24 mouse cellular contexts compared by ENCODE assay signal in the genomic region with DNA sequence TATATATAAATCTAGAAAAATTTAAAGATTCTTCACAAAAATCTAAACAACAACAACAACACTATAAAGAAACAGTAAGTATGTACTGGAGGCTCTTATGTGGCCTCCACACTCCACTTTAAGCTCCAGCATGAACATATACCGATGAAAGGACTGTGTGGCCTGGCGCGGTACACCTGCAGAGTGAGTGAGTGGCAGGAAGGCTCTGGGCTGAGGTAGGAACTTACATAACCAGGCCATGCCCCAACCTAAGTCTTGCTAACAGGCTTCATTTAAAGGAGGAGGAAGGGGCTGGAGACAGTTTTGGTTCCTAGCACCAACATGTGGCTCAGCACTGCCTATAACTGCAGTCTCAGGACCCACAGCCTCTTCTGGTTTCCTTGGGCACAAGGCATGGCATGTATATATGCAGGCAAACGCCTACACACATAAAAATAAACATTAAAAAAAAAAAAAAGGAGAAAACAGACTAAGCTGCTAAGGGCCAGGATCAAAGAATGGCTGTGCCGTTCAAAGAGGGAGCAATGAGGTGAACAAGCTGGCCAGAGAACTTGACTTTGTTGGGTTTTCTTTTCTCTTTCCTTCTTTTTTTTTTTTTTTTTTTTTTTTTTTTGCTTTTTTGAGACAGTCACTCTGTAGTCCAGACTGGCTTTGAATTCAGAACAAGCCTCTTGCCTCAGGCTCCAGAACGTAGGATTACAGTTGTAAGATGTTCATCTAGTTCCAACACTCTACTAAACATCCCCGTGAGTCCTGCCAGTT. TPM values are rescaled to one million over a fixed set of nuclear protein-coding genes. Genes with fewer than 3 reads are reported as not detected.
DNase-seq lines count a peak whose midpoint lies in the region; ATAC-seq and TF ChIP-seq lines count a peak whose summit lies in the region.
"Had no signal": no experiment of that assay in that cellular context is flagged by ENCODE, and none has a peak within 500 bp of the region (broad histone marks: within the 10 kb centered on the region; RNA-seq: fewer than 3 reads in every experiment).

No protein-coding gene starts in this region.

- DNase-seq in left cerebral cortex, adult 2 months (ENCODE audit: extremely low spot score in 1 of 2, low spot score in 2 of 2) = no peak
- DNase-seq in left cerebral cortex, postnatal 14 days (ENCODE audit: low spot score in 2 of 2) = no peak
- peak; percentile 72 for DNase-seq in thymus, postnatal 0 days (ENCODE audit: low spot score)
- DNase-seq in liver, embryonic 11.5 days (ENCODE audit: low spot score) = no peak
- no peak for DNase-seq in urinary bladder, postnatal 36 days (ENCODE audit: low spot score in 2 of 2)
- DNase-seq: adrenal gland, postnatal 14 days; cerebellum, adult 11 months; kidney, postnatal 36 days; layer of hippocampus, adult 9-11 months; liver, embryonic 13.5 days; lung, embryonic 14.5 days; lung, postnatal 36 days; right cerebral cortex, postnatal 25 days had no signal

- ATAC-seq in megakaryocyte, adult 5-6 weeks (ENCODE audit: poor library complexity, severe bottlenecking) = peak; percentile 46; the same call in 1 of the 2 replicates
- no peak for ATAC-seq in liver, embryonic 11.5 days (replicated peaks; ENCODE audit: low FRiP score)
- no peak for ATAC-seq in hindbrain, embryonic 13.5 days (ENCODE audit: low FRiP score)
- ATAC-seq: activated CD4-positive, CD25-positive, alpha-beta regulatory T cell, adult 4 months; forebrain, embryonic 13.5 days; intestine, embryonic 15.5 days had no signal

- H3K4me1 ChIP-seq in liver, embryonic 11.5 days (replicated peaks; ENCODE audit: control insufficient read depth, insufficient read depth, low read length) = peaks cover 32% of the 10 kb centered on the region
- H3K4me1 ChIP-seq in hindbrain, embryonic 13.5 days (replicated peaks) = peaks cover 41% of the 10 kb centered on the region

- H3K4me3 ChIP-seq in left cerebral cortex, adult 2 months = no peak overlapping the region
- H3K4me3 ChIP-seq in liver, embryonic 11.5 days (ENCODE audit: low read depth, low read length) = no peak overlapping the region
- no peak overlapping the region for H3K4me3 ChIP-seq in hindbrain, embryonic 13.5 days
- H3K4me3 ChIP-seq: embryonic facial prominence, embryonic 10.5 days; forebrain, embryonic 13.5 days; hindbrain, embryonic 15.5 days; intestine, embryonic 15.5 days; limb, embryonic 12.5 days; liver, embryonic 13.5 days; midbrain, embryonic 10.5 days; neural tube, embryonic 13.5 days had no signal

- intact Hi-C loops in left cerebral cortex, adult 2 months (cut with DNase I) = no loop called here
- intact Hi-C loops in left cerebral cortex, postnatal 14 days (cut with DNase I) = no loop called here

- H3K9ac ChIP-seq in liver, embryonic 11.5 days (ENCODE audit: low read depth, low read length) = no peak overlapping the region
- H3K9ac ChIP-seq in hindbrain, embryonic 13.5 days = no peak overlapping the region
- H3K9ac ChIP-seq: forebrain, embryonic 13.5 days; hindbrain, embryonic 15.5 days; intestine, embryonic 15.5 days; limb, embryonic 12.5 days; liver, embryonic 13.5 days; lung, embryonic 14.5 days; neural tube, embryonic 13.5 days had no signal

- H3K27ac ChIP-seq in left cerebral cortex, adult 2 months = peak overlapping the region; percentile 63; the same call in 1 of the 2 replicates
- no peak overlapping the region for H3K27ac ChIP-seq in liver, embryonic 11.5 days (ENCODE audit: low read depth, low read length)
- H3K27ac ChIP-seq in hindbrain, embryonic 13.5 days = no peak overlapping the region
- H3K27ac ChIP-seq: embryonic facial prominence, embryonic 10.5 days; forebrain, embryonic 13.5 days; hindbrain, embryonic 15.5 days; intestine, embryonic 15.5 days; limb, embryonic 12.5 days; liver, embryonic 13.5 days; midbrain, embryonic 10.5 days; neural tube, embryonic 13.5 days had no signal

- no peaks in the 10 kb centered on the region; the same call in 1 of the 2 replicates for H3K36me3 ChIP-seq in liver, embryonic 11.5 days (ENCODE audit: control insufficient read depth, insufficient read depth, low read length)
- H3K36me3 ChIP-seq in hindbrain, embryonic 13.5 days = peaks cover 4% of the 10 kb centered on the region; the same call in 1 of the 2 replicates
- H3K36me3 ChIP-seq: hindbrain, embryonic 15.5 days; intestine, embryonic 15.5 days; neural tube, embryonic 13.5 days had no signal

- TF ChIP-seq CTCF in left cerebral cortex, adult 2 months (IDR thresholded peaks at IDR 0.05) = no peak

- no peak overlapping the region for H3K4me2 ChIP-seq in liver, embryonic 11.5 days
- H3K4me2 ChIP-seq in hindbrain, embryonic 13.5 days = no peak overlapping the region
- H3K4me2 ChIP-seq: forebrain, embryonic 13.5 days; heart, embryonic 11.5 days; hindbrain, embryonic 15.5 days; intestine, embryonic 15.5 days; limb, embryonic 12.5 days; liver, embryonic 13.5 days; lung, embryonic 14.5 days; neural tube, embryonic 13.5 days had no signal

- no peaks in the 10 kb centered on the region for H3K27me3 ChIP-seq in liver, embryonic 11.5 days (replicated peaks; ENCODE audit: control insufficient read depth, insufficient read depth, low read length)
- H3K27me3 ChIP-seq in hindbrain, embryonic 13.5 days = no peaks in the 10 kb centered on the region
- H3K27me3 ChIP-seq: forebrain, embryonic 13.5 days; hindbrain, embryonic 15.5 days; intestine, embryonic 15.5 days; limb, embryonic 12.5 days; liver, embryonic 13.5 days; neural tube, embryonic 13.5 days had no signal

- WGBS in liver, embryonic 11.5 days = 82% methylated on average over 7 of the region's 7 CpGs
- 87% methylated on average over 7 of the region's 7 CpGs for whole genome bisulfite sequencing in hindbrain, embryonic 13.5 days

- H3K9me3 ChIP-seq in liver, embryonic 11.5 days (ENCODE audit: control insufficient read depth, low read length) = no peaks in the 10 kb centered on the region
- H3K9me3 ChIP-seq in hindbrain, embryonic 13.5 days = no peaks in the 10 kb centered on the region
- H3K9me3 ChIP-seq: embryonic facial prominence, embryonic 10.5 days; forebrain, embryonic 13.5 days; hindbrain, embryonic 15.5 days; intestine, embryonic 15.5 days; limb, embryonic 12.5 days; liver, embryonic 13.5 days; midbrain, embryonic 10.5 days; neural tube, embryonic 13.5 days had no signal

RNA-seq across cellular contexts. Expression of a gene that starts 36.0 kb away (rescaled TPM):
- 100 to 1,000 TPM; 186 to 196 TPM for total RNA-seq in left cerebral cortex, adult 2 months (2021)
- total RNA-seq in left cerebral cortex, postnatal 14 days (2021) = 100 to 1,000 TPM; 183 to 190 TPM
- total RNA-seq in megakaryocyte, adult 5-6 weeks (2015) = 109 TPM in 2 replicates
- 68.7 and 124 TPM in 2 replicates for total RNA-seq in megakaryocyte, adult 5-6 weeks (2017)
- polyA plus RNA-seq in thymus, postnatal 0 days (2015; fragmentation: Nextera tagmentation; extraction: Ambion mirVana) = 143 and 144 TPM in 2 replicates
- polyA plus RNA-seq in liver, embryonic 11.5 days (2014; fragmentation: Nextera tagmentation; extraction: Ambion mirVana) = 47.2 and 52.8 TPM in 2 replicates
- polyA plus RNA-seq in hindbrain, embryonic 13.5 days (2015; fragmentation: Nextera tagmentation; extraction: Ambion mirVana) = 184 and 196 TPM in 2 replicates

RNA-seq across cellular contexts. Expression of a gene that starts 44.3 kb away (rescaled TPM):
- total RNA-seq in left cerebral cortex, adult 2 months (2021) = 10 to 100 TPM; 57.2 to 59.5 TPM
- 10 to 100 TPM; 55.1 to 58.1 TPM for total RNA-seq in left cerebral cortex, postnatal 14 days (2021)
- 5.7 and 8.0 TPM in 2 replicates for total RNA-seq in megakaryocyte, adult 5-6 weeks (2015)
- total RNA-seq in megakaryocyte, adult 5-6 weeks (2017) = 13.7 and 25.5 TPM in 2 replicates
- polyA plus RNA-seq in thymus, postnatal 0 days (2015; fragmentation: Nextera tagmentation; extraction: Ambion mirVana) = 35.5 and 39.5 TPM in 2 replicates
- polyA plus RNA-seq in liver, embryonic 11.5 days (2014; fragmentation: Nextera tagmentation; extraction: Ambion mirVana) = 30.2 and 30.9 TPM in 2 replicates
- polyA plus RNA-seq in hindbrain, embryonic 13.5 days (2015; fragmentation: Nextera tagmentation; extraction: Ambion mirVana) = 35.6 and 41.1 TPM in 2 replicates

RNA-seq across cellular contexts. Expression of a gene that starts 59.6 kb away (rescaled TPM):
- total RNA-seq in left cerebral cortex, adult 2 months (2021) = 10 to 100 TPM; 15.6 to 16.0 TPM
- 10 to 100 TPM; 14.8 to 17.4 TPM for total RNA-seq in left cerebral cortex, postnatal 14 days (2021)
- 23.6 and 28.0 TPM in 2 replicates for total RNA-seq in megakaryocyte, adult 5-6 weeks (2015)
- 20.2 and 24.4 TPM in 2 replicates for total RNA-seq in megakaryocyte, adult 5-6 weeks (2017)
- 120 and 121 TPM in 2 replicates for polyA plus RNA-seq in thymus, postnatal 0 days (2015; fragmentation: Nextera tagmentation; extraction: Ambion mirVana)
- polyA plus RNA-seq in liver, embryonic 11.5 days (2014; fragmentation: Nextera tagmentation; extraction: Ambion mirVana) = 39.0 and 41.4 TPM in 2 replicates
- 11.3 and 11.5 TPM in 2 replicates for polyA plus RNA-seq in hindbrain, embryonic 13.5 days (2015; fragmentation: Nextera tagmentation; extraction: Ambion mirVana)
